Mouse (Mus musculus) erythroblast, adult 5-6 weeks (primary cell): ENCODE measurements around the gene Siva1. TPM values are rescaled to one million over a fixed set of nuclear protein-coding genes. Genes with fewer than 3 reads are reported as not detected.
A peak's percentile ranks its signal among the peaks of the same experiment; 100 is the strongest.

Source experiments
- ATAC-seq: replicated peaks from 2 replicates; pipeline ENCODE4 v1.8.0; 2016; ENCODE audit warnings: moderate number of reproducible peaks, mild to moderate bottlenecking, moderate TSS enrichment, inconsistent platforms; ENCODE audit not compliant: poor library complexity, low FRiP score, severe bottlenecking
- total RNA-seq, 2 experiments: library from RNA; stranded (forward) in 1 of 2; stranded (reverse) in 1 of 2; fragments of 150-400 nt in 1 of 2; fragments of 200-764, 138-1000 nt in 1 of 2; gene quantifications; 2 replicates each; pipeline versions ENCODE4 v1.2.3 to v1.2.4; 2015 to 2017; ENCODE audit warnings: low replicate concordance in 2 of 2

The Siva1 gene
- total RNA-seq (2015; ENCODE audit: low replicate concordance) (45.0 and 45.4 TPM in 2 replicates), total RNA-seq (2017; ENCODE audit: low replicate concordance) (65.9 and 114 TPM in 2 replicates)

DNA sequence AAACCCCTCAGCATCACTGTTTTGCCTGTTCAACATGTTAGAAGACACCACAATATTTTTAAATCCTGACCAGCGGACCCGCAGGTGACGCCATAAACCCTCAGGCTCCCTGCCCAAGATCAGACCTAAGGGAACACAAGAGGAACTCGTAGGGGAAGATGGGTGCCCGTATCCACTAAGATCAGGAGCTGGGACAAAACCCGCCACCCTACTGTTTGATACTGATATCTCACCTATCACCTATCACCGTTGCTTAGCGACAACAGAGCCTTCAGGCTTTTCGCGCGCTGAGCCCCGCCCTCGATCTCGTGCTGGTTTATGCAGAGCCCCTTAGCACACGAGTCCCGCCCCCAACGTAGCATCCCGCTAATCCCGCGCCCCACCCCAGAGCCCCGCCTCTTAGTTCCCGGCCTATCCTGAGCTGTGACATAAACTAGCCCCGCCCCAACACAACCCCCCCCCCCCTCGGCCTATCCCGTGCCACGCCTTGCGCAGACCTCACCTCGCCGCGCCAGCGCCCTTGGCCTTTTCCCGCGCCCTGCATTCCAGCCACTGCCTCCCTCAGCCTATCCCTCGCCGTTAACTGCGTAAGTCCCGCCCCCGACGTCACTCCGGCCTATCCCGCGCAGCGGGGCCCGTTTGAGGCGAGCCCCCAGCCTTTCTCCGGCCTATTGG lies at the start of gene Siva1:
Siva1 (plus strand) TSS at position 500 of the 675 bp plus-strand sequence.
- ATAC-seq = peak; percentile 91

DNA sequence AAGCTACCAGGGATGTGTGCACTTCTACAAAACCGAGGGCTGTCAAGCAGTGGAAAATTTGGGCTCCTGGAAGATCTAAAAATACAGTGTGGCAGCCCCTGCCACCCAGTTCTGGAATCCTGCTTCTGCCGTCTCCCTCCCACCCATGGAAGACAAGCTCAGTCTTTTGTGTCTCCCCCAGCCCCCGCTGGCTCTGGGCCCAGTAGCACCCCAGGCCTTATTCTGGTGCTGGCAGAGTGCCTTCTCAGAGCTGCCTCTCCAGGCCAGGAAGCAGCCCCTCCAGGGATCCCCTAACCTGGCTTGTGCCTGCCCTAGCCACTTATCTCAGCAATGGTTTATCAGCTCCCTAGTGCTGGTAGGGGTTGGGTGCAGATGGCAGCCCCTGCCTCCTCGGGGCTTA lies 49.5 kb upstream of the Siva1 start:
- ATAC-seq = no peak

DNA sequence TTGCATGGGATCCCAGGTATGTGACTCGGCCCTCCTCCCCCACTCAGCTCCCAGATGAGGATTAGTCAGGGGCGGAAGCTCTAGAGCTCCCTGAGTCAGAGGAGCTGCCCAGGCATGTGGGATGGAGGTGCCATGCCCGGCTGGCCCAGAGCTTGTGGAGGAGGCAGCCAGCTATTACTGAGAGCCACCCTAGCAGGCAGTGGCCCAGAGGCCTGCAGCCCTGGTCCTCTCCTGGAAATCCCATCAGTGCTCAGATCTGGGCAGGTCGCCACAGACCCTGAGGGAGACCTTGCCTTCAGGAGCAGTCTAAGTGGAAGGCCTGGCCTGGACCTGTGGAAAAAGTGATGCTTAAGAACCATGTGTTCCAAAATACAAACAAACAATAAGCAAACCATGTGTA lies 48.9 kb upstream of the Siva1 start:
- ATAC-seq = no peak

DNA sequence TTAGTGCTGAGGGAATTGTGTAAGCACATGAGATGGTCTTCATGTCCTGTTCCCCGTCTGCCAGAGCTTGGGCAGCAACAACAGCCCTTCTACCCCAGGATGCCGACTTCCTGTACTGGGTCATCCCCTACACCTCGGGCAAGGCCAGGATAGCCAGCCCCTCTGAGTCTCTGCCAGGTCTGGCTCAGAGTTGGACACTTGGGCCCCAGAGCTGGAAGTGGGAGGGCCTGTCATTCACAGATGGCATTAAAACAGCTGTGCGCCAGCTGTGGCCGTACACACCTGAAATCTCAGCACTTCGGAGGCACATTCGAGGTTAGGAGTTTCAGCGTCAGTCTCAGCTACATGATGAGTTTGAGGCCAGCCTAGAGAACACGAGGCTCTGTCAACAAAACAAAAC lies 48.0 kb upstream of the Siva1 start:
- ATAC-seq = no peak

DNA sequence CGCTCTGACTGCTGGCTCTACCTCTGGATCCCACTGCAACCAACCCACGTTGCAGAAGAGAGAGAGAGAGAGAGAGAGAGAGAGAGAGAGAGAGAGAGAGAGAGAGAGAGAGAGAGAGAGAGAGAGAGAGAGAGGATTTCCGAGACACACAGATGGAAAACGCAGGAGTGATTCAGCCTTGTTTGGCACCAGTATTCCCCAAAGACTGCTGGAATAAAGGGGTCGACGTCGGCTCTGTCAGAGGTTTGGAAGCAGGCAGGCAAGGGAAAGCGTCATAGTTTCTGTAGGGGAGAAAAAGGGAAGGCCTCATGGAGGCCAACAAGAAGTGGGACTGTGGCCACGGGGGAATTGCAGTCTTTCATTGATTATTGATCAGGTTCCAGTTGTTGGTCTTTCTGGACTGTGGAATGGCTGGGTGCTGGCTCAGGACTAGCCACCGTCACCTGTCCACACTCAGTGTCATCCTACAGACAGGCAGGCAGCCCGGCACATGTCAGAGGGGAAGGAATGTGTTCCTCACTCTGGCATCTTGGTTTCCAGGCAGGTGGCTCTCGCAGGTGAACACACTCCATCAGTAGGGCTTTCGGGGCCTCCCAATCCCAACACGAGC lies 47.5 kb upstream of the Siva1 start:
- ATAC-seq = no peak

DNA sequence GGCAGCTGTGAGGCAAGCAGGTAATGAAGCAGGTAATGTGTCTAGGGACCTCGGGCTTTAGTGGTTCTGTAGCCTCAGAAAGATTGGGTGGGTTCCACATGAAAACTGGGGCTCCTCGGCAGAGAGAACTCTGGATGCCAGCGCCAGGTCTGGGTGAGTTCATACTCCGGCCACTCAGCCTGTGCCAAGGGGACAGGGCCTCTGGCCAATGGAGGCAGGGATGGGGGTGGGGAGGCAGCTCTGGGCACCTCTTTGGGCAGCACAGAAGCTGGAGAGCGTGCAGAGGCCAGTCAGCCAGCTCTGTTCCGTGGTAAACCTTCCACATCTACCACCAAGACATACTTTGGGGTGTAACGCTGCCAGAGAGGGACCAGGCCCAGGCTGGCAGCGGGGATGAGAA lies 46.9 kb upstream of the Siva1 start:
- ATAC-seq = no peak

DNA sequence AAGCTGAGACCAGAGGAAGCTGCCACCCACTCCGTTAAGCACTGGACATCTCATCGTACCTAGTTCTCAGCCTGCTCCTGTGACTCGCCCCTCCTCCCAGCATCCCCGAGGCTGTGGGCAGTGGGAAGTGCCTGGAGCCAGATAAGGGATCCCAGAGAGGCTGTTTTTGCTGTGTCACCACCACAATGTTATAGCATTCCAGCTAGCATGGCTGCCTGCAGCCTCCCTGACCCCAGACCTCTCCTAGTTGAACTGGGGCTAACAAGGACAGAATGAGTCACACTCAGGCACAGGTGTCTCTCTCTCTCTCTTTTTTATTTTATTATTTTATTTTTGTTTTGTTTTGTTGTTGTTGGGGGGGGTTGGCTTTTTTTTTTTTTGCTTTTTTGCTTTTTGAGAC lies 45.3 kb upstream of the Siva1 start:
- ATAC-seq = no peak

DNA sequence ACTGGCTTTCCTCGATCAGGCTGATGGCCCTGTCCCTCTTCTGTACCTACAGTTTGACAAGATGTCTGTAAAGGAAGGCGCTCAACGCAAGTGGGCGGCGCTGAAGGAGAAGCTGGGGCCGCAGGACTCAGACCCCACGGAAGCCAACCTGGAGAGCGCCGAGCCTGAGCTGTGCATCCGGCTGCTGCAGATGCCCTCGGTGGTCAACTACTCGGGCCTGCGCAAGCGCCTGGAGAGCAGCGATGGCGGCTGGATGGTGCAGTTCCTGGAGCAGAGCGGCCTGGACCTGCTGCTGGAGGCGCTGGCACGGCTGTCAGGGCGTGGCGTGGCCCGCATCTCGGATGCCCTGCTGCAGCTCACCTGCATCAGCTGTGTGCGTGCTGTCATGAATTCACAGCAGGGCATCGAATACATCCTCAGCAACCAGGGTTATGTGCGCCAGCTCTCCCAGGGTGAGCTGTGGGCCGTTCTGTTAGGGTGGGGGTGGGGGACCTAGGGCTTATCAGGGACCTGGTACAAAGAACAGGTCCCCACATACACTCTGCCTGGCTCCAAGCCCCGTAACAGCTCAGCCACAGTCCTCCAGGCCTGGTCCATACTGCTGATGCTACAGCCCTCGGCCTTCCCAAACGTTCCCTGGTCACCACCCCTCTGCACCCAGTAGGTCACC lies 44.4 kb upstream of the Siva1 start:
- no peak for ATAC-seq

DNA sequence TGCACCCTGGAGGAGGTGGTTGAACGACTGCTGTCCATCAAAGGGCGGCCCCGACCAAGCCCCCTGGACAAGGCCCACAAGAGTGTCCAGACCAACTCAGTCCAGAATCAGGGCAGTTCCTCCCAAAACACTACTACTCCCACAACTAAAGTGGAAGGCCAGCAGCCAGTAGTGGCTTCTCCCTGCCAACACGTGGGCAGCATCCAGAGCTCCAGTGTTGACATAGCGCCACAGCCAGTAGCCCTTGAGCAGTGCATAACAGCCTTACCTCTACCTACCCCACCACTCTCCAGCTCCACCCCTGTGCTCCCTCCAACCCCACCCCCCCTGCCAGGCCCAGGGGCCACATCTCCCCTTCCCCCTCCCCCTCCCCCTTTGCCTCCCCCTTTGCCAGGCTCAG lies 40.5 kb upstream of the Siva1 start:
- no peak for ATAC-seq

DNA sequence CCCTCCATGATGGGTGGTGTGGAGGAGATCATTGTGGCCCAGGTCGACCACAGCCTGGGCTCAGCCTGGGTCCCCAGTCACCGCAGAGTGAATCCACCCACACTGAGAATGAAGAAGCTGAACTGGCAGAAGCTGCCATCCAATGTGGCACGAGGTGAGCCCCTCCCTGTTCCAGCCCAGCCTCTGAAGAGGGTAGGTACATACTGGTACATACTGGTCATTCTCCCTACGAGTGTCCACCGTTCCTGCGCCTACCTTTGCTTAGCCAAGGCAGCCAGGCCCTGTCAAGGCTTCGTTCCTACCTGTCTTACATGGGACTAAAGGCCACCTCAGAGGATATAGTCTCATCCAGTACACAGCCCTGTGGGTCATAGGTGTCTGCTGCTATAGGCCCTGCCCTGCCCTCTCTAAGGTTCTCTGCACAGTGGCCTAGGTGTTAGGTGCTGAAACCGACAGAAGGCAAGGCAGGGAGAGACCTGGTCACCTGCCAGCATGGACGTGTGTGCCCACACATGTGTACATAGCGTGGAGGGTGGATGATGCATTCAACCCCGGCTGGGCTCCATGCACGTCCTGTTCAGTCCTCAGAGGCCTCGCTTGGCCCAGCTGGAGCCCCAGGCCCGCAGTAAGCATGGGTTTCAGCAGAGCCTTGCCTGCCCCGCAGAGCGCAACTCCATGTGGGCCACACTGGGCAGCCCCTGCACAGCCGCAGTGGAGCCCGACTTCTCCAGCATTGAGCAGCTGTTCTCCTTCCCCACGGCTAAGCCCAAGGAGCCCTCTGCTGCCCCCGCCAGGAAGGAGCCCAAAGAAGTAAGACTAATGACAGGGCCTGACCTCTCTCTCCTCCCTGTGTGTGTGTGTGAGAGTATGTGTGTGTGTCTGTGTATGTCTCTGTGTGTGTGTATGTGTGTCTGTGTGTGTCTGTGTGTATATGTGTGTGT lies 39.5 kb upstream of the Siva1 start:
- no peak for ATAC-seq

DNA sequence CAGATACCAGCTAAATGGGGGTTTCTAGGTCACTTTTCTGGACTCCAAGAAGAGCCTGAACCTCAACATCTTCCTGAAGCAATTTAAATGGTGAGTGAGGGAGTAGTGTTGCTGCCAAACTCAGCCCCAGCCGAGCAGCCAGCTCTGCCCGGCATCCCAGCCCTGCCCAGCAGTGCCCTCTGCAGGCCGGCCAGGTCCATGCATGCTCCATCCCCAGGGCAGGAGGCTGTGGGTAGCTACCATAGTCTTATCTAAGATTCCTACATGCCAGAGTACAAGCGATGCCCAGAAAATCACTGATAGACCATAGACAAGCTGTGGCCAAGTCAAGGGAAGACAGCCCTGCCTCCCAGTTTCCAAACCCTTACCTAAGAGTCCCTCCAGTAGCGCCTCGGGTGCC lies 38.7 kb upstream of the Siva1 start:
- peak; percentile 53; the same call in 1 of the 2 replicates for ATAC-seq

DNA sequence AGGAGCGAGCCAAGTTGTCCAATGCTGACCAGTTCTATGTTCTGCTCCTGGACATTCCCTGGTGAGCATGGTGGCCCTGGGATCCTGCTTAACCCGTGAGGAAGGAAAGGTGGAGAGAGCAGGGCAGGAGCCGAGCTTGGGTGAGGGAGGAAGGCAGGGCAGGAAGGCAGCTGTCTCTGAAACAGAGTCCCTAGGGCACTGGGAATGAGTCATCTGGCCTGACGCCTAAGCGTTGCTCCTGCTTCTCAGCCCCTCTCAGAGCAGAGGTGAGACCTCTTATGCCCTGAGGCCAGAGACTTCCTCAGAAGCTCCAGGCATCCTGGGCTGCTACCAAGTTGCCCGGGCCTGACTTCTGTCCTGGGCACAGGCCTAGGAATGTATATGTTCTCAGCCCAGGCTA lies 37.5 kb upstream of the Siva1 start:
- ATAC-seq = no peak

DNA sequence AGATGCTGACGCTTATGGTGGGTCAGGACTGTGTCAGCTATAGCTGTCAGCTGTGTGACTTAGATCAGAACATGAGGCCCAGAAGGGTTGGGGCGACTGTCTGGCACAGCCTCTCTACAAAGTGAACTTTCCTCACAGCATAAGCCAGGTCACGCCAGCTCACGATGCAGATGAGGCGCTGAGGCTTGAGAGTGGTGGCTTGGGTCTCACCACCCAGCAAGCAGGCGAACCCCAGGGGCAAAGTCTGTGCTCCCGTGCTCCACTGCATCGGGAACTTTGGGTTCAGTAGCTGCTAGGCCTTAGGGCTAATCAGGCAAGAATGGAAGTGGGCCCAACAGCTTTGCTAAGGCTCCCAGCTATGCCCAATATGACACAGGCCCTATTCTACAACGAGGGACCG lies 35.4 kb upstream of the Siva1 start:
- ATAC-seq = no peak

DNA sequence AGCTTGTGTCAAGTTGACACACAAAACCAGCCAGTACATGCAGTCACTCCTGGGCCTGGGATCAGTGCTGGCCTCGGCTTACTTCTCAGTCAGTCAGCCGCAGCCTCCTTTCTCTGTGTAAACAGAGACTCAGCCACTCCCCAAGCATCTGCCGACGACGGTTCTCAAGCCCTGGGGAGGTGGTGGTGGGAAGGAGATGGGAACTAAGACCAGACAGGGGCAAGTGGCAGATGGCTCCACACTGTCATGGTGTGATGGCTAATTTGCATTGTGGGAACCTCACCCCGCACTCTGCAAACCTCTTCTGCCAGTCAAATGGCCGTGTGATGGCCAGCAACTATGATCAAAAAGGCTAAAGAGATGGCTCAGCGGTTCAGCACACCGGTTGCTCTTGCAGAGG lies 27.8 kb upstream of the Siva1 start:
- ATAC-seq = no peak

DNA sequence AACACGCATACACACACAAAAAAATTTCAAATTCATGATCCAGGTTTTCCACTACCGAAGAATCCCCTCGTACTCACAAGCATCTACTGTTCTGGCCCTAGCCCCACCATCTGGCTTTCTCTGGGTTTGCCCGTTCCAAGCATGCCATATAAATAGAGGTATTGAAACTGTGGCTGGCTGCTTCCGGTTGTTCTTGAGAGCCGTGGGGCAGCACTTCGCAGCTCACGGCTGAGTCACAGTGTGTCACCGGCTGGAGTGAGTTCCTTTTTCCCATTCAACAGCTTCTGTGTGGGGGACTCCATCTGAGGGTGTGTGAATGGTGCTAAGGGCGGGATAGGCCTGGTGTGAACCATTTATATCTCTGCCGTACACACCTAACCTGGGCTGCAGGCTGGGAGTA lies 27.3 kb upstream of the Siva1 start:
- no peak for ATAC-seq

DNA sequence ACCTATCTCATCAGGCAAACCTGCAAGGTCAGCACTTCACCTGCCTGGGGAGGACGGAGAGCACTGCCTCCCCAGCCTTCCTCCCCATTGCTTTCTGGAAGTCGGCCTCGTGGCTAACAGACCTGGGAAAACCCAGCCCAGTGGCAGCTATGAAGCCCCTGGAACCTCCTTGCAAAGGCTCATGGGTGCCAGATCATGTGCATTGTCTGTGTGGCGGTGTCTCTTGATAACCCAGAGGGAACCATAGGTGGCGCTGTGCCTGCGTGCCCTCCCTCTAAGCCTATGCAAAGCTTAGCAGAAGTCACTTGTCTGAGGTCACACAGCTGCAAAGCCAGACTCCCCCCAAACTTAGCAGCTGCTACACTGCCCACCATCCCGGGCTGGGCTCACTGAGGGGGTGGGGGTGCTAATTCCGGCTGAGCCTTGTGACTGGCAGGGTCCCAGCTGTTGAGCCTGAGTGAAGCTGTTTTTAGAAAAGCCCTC lies 26.5 kb upstream of the Siva1 start:
- no peak for ATAC-seq

DNA sequence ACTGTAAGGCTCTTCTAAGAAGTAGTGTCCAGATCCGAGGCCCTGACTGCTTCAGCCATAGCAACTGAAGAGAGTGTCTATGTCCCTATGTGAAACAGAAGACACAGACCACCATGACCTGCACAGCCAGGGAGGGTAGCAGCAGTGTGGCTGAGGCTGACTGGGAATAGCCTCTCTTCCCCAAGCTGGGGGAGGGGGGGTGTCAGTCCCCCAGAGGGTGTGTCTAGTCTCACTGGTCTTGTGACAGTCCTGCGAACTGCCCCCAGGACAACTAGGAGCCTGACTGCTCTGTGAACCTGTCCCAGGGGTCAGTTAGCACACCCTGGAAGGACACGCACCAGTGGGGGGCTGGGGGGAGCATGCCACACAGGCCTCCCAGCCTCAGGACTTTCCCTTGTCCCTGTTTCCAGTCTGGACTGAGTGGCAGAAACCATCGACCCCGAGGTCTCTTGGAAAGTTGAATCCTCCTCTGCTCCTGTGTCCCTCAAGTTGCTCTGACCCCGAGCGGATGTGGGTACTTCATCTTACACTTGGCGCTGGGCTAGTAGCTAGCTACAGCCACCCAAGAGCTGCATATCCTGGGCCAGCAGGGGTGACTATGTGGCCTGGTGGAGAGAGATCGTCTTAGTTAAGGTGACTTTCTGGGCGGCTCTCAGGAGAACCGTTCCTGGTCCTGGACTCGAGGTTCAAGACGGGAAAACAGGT lies 25.3 kb upstream of the Siva1 start:
- no peak for ATAC-seq

DNA sequence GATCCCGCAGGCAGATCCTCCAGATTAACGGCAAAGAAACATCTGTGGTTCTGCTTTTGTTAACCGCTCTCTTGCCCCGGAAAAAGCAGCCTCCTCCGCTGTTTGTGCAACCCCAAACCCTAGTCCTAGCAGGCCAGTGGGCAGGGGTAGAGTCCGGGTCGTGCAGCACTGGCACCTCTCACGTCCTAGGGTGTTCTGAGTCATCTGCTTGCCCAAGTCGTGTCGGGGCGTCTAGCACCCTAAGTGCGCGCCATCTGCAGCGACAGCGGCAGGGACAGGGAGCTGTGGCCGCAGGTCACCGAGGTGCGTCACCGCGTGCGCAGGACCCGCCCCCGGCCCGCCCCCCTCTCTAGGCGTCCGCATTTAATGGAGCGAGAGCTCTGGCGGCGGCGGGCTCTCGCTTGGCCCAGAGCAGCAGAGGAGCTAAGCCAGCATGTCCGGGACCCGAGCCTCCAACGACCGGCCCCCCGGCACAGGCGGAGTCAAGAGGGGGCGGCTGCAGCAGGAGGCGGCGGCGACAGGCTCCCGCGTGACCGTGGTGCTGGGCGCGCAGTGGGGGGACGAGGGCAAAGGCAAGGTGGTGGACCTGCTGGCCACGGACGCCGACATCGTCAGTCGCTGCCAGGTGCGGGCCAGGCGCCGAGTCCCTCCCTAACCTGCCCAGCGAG lies 24.7 kb upstream of the Siva1 start, which contains the start of gene Adssl1:
Adssl1 (plus strand) TSS at position 360 of the 668 bp plus-strand sequence.
- no peak for ATAC-seq
